Mouse (Mus musculus): ENCODE data around the gene Atf1. TPM values are rescaled to one million over a fixed set of nuclear protein-coding genes. Genes with fewer than 3 reads are reported as not detected.

Atf1 gene
- polyA plus RNA-seq, 1 experiment from 2014 or later = 34.3 TPM

DNA sequence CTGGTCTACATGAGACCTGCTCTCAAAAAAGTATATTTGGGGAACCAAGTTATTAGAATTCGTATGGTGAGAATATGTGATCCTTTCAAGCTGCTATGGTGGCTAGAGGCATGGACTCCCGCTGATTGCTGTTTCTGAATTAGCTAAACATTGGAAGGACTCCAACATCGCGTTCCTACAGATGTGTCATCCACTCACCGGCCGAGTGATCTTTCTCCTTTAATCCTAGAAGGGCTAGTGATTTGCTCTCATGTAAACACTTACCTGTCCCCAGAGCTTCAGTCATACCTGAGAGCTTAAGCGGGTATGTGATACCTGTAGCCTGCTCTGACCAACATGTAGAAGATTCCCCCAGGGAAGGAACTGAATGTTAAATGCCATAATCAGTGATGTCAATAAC is 6.7 kb upstream of the Atf1 start:
- no peak overlapping the region for H3K27ac ChIP-seq
- H3K4me1 ChIP-seq = no peaks in the 10 kb centered on the region
- H3K36me3 ChIP-seq (replicated peaks) = peaks cover 18% of the 10 kb centered on the region
- no peaks in the 10 kb centered on the region for H3K27me3 ChIP-seq
- peaks cover 9% of the 10 kb centered on the region; the same call in 1 of the 2 replicates for H3K9me3 ChIP-seq
- H3K4me3 ChIP-seq (replicated peaks) = no peak overlapping the region
- no peak overlapping the region for H3K9ac ChIP-seq
- ATAC-seq (ENCODE audit: low FRiP score) = no peak
- 91% methylated on average over 7 of the region's 7 CpGs for WGBS
- H3K4me2 ChIP-seq = no peak overlapping the region

DNA sequence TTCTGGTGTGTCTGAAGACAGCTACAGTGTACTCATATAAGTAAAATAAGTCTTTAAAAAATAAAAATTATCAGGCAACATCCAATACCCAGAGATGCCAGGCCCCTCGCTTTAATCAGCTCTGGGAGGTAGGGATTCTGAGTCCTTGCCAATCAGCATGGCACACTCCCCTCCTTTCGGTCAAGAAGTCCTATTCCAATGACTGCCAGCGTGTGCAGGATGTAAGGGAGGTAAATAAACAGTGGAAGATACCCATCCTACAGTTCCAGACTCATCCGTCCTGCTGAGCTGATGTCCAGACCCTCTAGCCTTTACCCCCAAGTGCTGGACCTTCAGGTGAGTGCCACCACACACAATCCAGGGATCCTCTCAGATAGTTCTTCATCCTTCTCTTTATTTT is 2.2 kb upstream of the Atf1 start:
- ATAC-seq (ENCODE audit: low FRiP score) = no peak
- WGBS = 93% methylated on average over 4 of the region's 4 CpGs
- Histone ChIP-seq H3K27me3 (no peaks in the 10 kb centered on the region), H3K4me3 (replicated peaks) (no peak overlapping the region), H3K9ac (no peak overlapping the region), H3K27ac (no peak overlapping the region), H3K4me2 (no peak overlapping the region), H3K4me1 (peaks cover 16% of the 10 kb centered on the region), H3K36me3 (replicated peaks) (peaks cover 10% of the 10 kb centered on the region; the same call in 1 of the 2 replicates), H3K9me3 (peaks cover 9% of the 10 kb centered on the region; the same call in 1 of the 2 replicates)

DNA sequence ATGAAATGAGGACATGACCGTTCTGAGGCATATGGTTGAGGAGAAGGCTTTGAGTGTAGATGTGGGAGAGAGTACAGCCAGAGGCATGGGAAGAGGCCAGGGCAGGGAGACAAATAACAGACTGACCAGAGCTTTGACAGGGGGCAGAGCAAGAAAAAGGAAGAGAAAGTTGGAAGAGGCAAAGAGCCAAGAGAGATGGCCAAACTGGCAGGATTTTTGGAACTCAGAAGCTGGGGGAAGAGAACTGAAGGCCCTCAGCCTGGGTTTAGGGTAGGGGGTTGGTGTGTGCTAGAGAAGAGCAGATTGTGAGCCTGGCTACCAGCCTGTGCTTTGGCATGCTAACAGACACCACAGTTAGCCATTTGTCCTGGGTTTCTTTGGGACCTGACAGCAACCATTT is 1.7 kb upstream of the Atf1 start:
- 94% methylated on average over 1 of the region's 1 CpGs for WGBS

DNA sequence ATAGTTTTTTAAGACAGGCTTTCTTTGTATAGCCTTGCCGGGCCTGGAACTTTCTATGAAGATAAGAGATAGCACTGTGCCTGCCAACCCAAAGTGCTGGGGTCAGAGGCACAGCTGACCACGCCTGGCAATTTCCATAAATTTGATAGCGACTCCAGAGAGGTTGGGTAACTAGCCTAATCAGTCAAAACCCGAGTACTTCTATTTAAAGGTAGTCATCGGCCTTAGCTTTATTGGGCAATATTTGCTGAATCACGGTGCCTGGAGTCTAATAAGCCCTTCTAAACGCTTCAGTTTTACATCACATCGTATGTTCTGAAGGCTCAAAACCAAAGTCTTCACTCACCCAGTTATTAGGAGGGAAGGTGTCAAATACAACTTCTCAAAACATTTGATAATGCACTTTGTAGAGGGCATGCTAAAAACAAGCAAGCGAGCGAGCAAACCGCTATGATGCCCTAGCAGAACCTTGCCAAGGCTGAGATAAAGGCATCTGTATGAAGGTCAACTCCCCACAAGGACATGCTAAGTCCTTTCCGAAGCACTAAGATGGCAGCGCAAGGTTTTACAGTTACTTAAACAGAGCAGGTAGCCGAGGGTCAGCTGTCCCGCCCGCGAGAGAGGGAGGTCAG is 472 bp upstream of the Atf1 start:
- Histone ChIP-seq H3K27me3 (no peaks in the 10 kb centered on the region), H3K9ac (peak overlapping the region; percentile 99), H3K4me2 (peak overlapping the region; percentile 73), H3K9me3 (peaks cover 9% of the 10 kb centered on the region; the same call in 1 of the 2 replicates), H3K4me3 (replicated peaks) (peak overlapping the region; percentile 88), H3K27ac (peak overlapping the region; percentile 100), H3K4me1 (peaks cover 20% of the 10 kb centered on the region), H3K36me3 (replicated peaks) (peaks cover 10% of the 10 kb centered on the region; the same call in 1 of the 2 replicates)
- 9% methylated on average over 17 of the region's 17 CpGs for WGBS
- peak; percentile 6; the same call in 1 of the 2 replicates for ATAC-seq (ENCODE audit: low FRiP score)

More for the DNA sequence above, 1.7 kb upstream of the Atf1 start:
- Histone ChIP-seq H3K27me3 (no peaks in the 10 kb centered on the region), H3K9me3 (peaks cover 9% of the 10 kb centered on the region; the same call in 1 of the 2 replicates), H3K4me2 (no peak overlapping the region), H3K27ac (0 out of 2 replicates have a peak overlapping the region, but pooled peaks have one; percentile 11), H3K4me3 (replicated peaks) (no peak overlapping the region), H3K4me1 (peaks cover 20% of the 10 kb centered on the region), H3K9ac (no peak overlapping the region), H3K36me3 (replicated peaks) (peaks cover 10% of the 10 kb centered on the region; the same call in 1 of the 2 replicates)
- no peak for ATAC-seq (ENCODE audit: low FRiP score)

DNA sequence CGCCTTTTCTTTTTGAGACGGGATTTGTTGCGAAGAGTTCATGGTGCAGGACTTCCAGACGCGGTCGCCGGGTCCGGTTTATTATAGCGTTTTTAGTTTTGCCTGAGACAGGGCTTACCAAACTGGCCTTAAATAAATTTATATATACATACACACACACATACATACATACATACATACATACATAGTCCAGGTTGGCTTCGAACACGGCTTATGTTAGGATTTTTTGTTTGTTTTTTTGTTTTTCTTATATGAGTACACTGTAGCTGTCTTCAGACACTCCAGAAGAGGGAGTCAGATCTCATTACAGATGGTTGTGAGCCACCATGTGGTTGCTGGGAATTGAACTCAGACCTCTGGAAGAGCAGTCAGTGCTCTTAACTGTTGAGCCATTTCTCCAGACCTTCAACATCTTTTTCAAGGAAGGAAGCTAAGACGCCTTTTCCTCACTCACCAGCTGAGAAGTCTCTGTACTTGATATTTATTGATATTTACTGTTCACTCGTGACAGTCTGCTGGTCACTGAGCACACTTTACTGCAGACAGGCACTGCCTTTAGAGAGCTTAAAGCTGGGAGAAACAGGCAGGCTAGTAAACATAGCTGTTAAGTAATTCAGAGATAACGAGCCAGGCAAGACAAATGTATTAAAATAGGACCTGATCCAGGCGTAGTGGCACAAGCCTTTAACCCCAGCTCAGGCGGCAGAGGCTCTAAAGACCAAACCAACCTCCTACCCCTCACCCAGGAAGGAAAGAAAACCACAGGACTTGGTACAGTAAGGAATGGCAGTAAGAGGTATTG is 1.1 kb downstream of the Atf1 start:
- H3K4me2 ChIP-seq = peak overlapping the region; percentile 73
- ATAC-seq (ENCODE audit: low FRiP score) = no peak
- no peaks in the 10 kb centered on the region for H3K9me3 ChIP-seq
- H3K4me3 ChIP-seq (replicated peaks) = peak overlapping the region; percentile 88
- WGBS = 14% methylated on average over 16 of the region's 16 CpGs
- peak overlapping the region; percentile 99 for H3K9ac ChIP-seq
- peaks cover 20% of the 10 kb centered on the region for H3K4me1 ChIP-seq
- no peaks in the 10 kb centered on the region for H3K27me3 ChIP-seq
- peaks cover 15% of the 10 kb centered on the region for H3K36me3 ChIP-seq (replicated peaks)
- H3K27ac ChIP-seq = peak overlapping the region; percentile 100

DNA sequence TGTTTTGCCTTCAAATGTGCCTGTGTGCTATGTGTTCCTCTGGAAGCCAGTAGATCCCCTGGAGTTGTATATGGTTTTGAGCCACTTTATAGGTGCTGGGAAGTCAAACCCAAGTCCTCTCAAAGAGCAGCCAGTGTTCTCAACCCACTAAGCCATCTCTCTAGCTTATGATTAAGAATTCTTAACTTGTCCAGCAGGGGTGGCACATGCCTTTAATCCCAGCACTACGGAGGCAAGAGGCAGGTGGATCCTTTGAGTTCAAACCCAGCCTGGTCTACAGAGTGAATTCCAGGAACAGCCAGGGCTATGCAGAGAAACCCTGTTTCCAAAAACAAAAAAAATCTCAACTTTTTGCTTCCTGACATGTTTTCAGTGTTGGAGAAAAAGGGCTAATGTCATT is 3.0 kb downstream of the Atf1 start:
- no peaks in the 10 kb centered on the region for H3K27me3 ChIP-seq
- ATAC-seq (ENCODE audit: low FRiP score) = no peak
- H3K27ac ChIP-seq = no peak overlapping the region
- WGBS = 70% methylated on average over 1 of the region's 1 CpGs
- H3K4me3 ChIP-seq (replicated peaks) = no peak overlapping the region
- H3K9me3 ChIP-seq = no peaks in the 10 kb centered on the region
- peaks cover 30% of the 10 kb centered on the region for H3K36me3 ChIP-seq (replicated peaks)
- H3K9ac ChIP-seq = no peak overlapping the region
- peaks cover 20% of the 10 kb centered on the region for H3K4me1 ChIP-seq
- no peak overlapping the region for H3K4me2 ChIP-seq

DNA sequence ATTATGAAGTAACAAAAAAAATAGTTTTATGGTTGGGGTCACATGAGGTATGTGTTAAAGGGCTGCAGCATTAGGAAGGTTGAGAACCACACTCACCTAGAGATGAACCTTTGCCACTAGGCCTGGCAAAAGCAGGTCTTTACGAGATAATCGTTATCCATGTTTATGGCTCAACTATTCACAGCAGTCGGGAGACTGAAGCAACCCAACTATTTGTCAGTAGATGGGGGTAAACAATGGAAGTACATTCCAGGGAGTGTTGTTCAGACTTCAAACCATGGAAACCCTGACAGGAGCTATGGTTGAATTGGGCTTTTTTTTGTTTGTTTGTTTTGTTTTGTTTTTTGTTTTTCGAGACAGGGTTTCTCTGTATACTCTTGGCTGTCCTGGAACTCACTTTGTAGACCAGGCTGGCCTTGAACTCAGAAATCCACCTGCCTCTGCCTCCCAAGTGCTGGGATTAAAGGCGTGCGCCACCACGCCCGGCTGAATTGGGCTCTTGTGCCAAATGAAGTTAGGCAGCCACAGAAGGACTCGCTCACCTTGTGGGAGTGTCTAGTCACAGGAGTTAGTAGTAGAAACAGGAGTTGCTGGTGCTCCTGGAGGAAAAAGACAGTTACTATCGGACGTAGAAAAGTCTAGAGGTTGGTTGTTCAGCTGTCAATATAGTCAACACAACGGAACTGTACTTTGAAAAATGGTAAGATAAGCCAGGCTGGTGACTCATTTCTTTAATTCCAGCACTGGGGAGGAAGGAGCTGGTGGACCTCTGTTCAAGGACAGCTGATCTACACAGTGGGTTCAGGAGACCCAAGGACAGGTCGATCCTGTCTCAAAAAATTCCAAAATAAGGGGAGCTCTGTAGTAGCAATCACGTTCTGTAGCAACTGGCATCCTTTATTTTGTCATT is 4.3 kb downstream of the Atf1 start:
- no peak overlapping the region for H3K27ac ChIP-seq
- H3K36me3 ChIP-seq (replicated peaks) = peaks cover 41% of the 10 kb centered on the region
- H3K4me2 ChIP-seq = no peak overlapping the region
- H3K4me1 ChIP-seq = peaks cover 18% of the 10 kb centered on the region
- no peaks in the 10 kb centered on the region for H3K9me3 ChIP-seq
- H3K4me3 ChIP-seq (replicated peaks) = no peak overlapping the region
- WGBS = 91% methylated on average over 14 of the region's 14 CpGs
- no peak overlapping the region for H3K9ac ChIP-seq
- ATAC-seq (ENCODE audit: low FRiP score) = no peak
- H3K27me3 ChIP-seq = no peaks in the 10 kb centered on the region

DNA sequence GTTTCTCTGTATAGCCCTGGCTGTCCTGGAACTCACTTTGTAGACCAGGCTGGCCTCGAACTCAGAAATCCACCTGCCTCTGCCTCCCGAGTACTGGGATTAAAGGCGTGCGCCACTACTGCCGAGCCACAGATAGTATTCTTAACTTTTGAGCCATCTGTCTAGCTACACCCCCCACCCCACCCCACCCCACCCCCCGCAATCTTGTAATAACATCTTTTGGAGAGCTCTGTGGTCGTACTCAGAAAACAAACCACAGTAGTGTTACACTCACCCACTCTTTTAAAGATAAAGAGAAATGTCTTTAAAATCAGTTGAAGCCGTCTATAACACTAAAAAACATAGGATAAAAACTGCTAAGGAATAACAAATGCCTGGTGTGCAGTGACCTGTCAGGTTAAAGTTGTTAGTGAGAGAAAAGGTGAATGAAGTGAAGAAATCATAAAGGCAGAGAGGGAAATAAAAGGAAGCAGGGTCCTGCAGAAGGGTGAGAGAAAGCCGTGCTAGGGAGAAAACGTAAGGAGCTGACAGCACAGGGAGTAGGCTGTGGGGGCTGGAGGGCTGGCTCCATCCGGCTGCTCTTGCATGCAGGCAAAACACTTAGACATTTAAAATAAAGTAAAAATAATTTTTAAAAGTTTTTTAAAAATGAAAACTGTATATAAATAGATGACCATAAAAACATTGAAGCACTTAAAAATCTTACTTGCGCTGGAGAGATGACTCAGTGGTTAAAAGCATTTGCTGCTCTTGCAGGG is 7.8 kb downstream of the Atf1 start:
- Histone ChIP-seq H3K4me2 (no peak overlapping the region), H3K9ac (no peak overlapping the region), H3K36me3 (replicated peaks) (peaks cover 67% of the 10 kb centered on the region), H3K9me3 (no peaks in the 10 kb centered on the region), H3K27me3 (no peaks in the 10 kb centered on the region), H3K4me1 (peaks cover 4% of the 10 kb centered on the region; the same call in 1 of the 2 replicates), H3K27ac (no peak overlapping the region), H3K4me3 (replicated peaks) (no peak overlapping the region)
- 93% methylated on average over 12 of the region's 12 CpGs for WGBS
- ATAC-seq (ENCODE audit: low FRiP score) = no peak

DNA sequence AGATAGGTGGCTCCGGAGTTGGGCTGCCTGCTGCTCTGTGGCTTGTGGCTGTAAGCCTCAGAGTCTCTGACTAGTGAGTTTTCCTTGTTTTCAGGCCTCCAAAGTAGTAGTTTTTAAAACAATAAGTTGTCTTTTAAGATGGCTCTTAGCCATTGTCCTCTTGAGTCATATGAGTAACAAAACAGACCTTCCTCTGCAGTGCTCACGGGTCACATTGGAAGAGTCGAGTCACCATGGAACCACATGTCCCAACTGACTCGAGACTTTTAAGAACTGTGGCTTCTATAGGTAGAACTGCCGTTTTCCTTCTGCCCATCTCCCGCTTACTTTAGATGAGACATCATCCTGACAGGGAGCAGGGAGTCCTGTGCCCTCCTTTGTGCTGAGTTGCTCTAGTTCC is 9.3 kb downstream of the Atf1 start:
- H3K4me2 ChIP-seq = no peak overlapping the region
- no peak overlapping the region for H3K9ac ChIP-seq
- peaks cover 78% of the 10 kb centered on the region for H3K36me3 ChIP-seq (replicated peaks)
- 89% methylated on average over 6 of the region's 6 CpGs for WGBS
- H3K27me3 ChIP-seq = no peaks in the 10 kb centered on the region
- no peak overlapping the region for H3K4me3 ChIP-seq (replicated peaks)
- no peaks in the 10 kb centered on the region for H3K4me1 ChIP-seq
- H3K27ac ChIP-seq = no peak overlapping the region
- no peaks in the 10 kb centered on the region for H3K9me3 ChIP-seq
- ATAC-seq (ENCODE audit: low FRiP score) = no peak

DNA sequence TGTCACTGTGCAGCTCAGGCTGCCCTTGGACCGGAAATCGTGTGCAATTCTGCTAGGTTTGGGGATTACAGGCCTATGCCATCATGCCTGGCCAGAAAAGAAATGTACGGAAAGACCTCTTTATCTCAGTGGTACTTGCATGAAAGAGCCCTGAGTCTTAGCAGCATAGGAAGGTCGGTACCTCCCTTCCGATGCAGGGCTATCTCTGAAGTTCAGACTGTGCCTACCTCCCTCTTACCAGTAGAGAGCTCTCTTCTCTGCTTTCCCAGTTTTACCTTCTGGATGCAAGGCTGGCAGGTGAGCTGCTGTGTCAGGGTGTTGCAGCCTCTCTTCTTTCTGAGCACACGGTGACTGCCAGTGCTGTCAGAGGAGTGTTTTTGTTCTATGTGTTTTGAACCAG is 14.2 kb downstream of the Atf1 start:
- Histone ChIP-seq H3K36me3 (replicated peaks) (peaks cover 81% of the 10 kb centered on the region), H3K9ac (no peak overlapping the region), H3K9me3 (no peaks in the 10 kb centered on the region), H3K4me1 (no peaks in the 10 kb centered on the region), H3K4me3 (replicated peaks) (no peak overlapping the region), H3K4me2 (no peak overlapping the region), H3K27ac (no peak overlapping the region), H3K27me3 (no peaks in the 10 kb centered on the region)
- no peak for ATAC-seq (ENCODE audit: low FRiP score)
- 95% methylated on average over 6 of the region's 6 CpGs for WGBS

DNA sequence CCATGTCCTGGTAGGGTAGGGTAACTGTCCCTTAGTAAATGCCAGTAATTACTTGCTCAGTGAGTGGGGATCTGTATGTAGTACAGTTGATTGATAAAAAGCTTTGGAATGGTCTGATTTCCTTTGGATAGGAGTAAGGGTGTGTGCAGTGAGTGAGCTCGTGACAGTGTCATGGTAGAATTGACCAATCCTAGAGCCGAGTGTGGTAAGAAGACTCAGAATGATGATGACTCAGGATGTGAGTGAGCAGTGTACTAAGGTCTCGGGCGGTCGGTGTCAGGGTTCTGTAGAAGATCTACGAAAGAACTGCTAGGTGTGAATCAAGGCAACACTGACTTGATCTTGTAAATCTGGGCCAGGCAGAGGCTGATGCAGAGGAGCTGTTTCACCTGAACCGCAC is 18.3 kb downstream of the Atf1 start:
- Histone ChIP-seq H3K9me3 (no peaks in the 10 kb centered on the region), H3K36me3 (replicated peaks) (peaks cover 91% of the 10 kb centered on the region), H3K27ac (no peak overlapping the region), H3K27me3 (no peaks in the 10 kb centered on the region), H3K4me1 (no peaks in the 10 kb centered on the region), H3K9ac (no peak overlapping the region), H3K4me2 (no peak overlapping the region), H3K4me3 (replicated peaks) (no peak overlapping the region)
- ATAC-seq (ENCODE audit: low FRiP score) = no peak
- WGBS = 96% methylated on average over 7 of the region's 7 CpGs
